Mouse (Mus musculus) myocyte (in vitro differentiated cells): ENCODE measurements around the gene Tmprss4.

Experiments used
- CEBPB ChIP-seq: IDR thresholded peaks from 2 replicates; pipeline ENCODE4 v1.6.1; 2011; ENCODE audit warnings: mild to moderate bottlenecking, moderate library complexity; ENCODE audit not compliant: poor library complexity, insufficient read depth, severe bottlenecking
- MAX ChIP-seq: IDR thresholded peaks from one replicate; pipeline ENCODE4 v1.6.1; 2011; ENCODE audit warnings: low read depth, mild to moderate bottlenecking, control low read depth
- MYOD1 ChIP-seq, 3 experiments: IDR thresholded peaks; one replicate each; pipeline ENCODE4 v1.6.1; 2011; ENCODE audit warnings: control low read depth in 2 of 3, low read depth in 2 of 3, mild to moderate bottlenecking in 2 of 3, moderate library complexity in 1 of 3; ENCODE audit not compliant: insufficient read length in 2 of 3, control insufficient read depth in 1 of 3
- MYOG ChIP-seq, 3 experiments: IDR thresholded peaks; one replicate each; pipeline ENCODE4 v1.6.1; 2011; ENCODE audit warnings: control low read depth in 2 of 3, low read depth in 2 of 3, mild to moderate bottlenecking in 2 of 3; ENCODE audit not compliant: insufficient read length in 2 of 3, control insufficient read depth in 1 of 3, insufficient read depth in 1 of 3
- POLR2A ChIP-seq: IDR thresholded peaks from one replicate; pipeline ENCODE4 v1.6.1; 2011; ENCODE audit warnings: low read depth, mild to moderate bottlenecking, control low read depth, moderate library complexity; ENCODE audit not compliant: insufficient read length
- POLR2AphosphoS2 ChIP-seq: IDR thresholded peaks from one replicate; pipeline ENCODE4 v1.6.1; 2011; ENCODE audit warnings: low read depth, control low read depth; ENCODE audit not compliant: insufficient read length
- REST ChIP-seq: IDR thresholded peaks from one replicate; pipeline ENCODE4 v1.6.1; 2011; ENCODE audit warnings: mild to moderate bottlenecking, control low read depth, moderate library complexity; ENCODE audit not compliant: insufficient read depth, insufficient read length
- SRF ChIP-seq: IDR thresholded peaks from one replicate; pipeline ENCODE4 v1.6.1; 2011; ENCODE audit warnings: low read depth; ENCODE audit not compliant: control insufficient read depth, insufficient read length
- TCF3 ChIP-seq: IDR thresholded peaks from one replicate; pipeline ENCODE4 v1.6.1; 2011; ENCODE audit warnings: low read depth, control low read depth; ENCODE audit not compliant: insufficient read length
- USF1 ChIP-seq: IDR thresholded peaks from one replicate; pipeline ENCODE4 v1.6.1; 2011; ENCODE audit warnings: low read depth, mild to moderate bottlenecking, control low read depth, moderate library complexity

GRCm38 (mm10) chr9:45167903-45168302 is 36.0 kb downstream of the Tmprss4 start:
- no peak for TF ChIP-seq CEBPB
- TF ChIP-seq POLR2AphosphoS2: no peak
- TF ChIP-seq POLR2A: no peak
- TF ChIP-seq MYOD1 (IDR thresholded peaks at IDR 0.05; ENCODE audit: control insufficient read depth in 1 of 3, insufficient read length in 2 of 3, low read depth in 2 of 3): no peak
- no peak for TF ChIP-seq REST
- no peak for TF ChIP-seq MAX
- no peak for TF ChIP-seq TCF3
- TF ChIP-seq SRF: no peak
- TF ChIP-seq MYOG (IDR thresholded peaks at IDR 0.05; ENCODE audit: control insufficient read depth in 1 of 3, insufficient read depth in 1 of 3, insufficient read length in 2 of 3, low read depth in 2 of 3): no peak
- no peak for TF ChIP-seq USF1
